Mouse (Mus musculus) embryonic stem cell, embryonic (primary cell): ENCODE measurements around the gene Aox2.

ENCODE experiments used
- CTCF ChIA-PET, 4 experiments: fragments of 300-600 bp in 2 of 4; fragments of 350-600 bp in 2 of 4; sonication (Branson Sonifier 250); formaldehyde crosslinking; loops; one replicate each; lab custom pipeline; 2022; ENCODE audit warnings: inconsistent platforms in 2 of 4; lab: Charles Lee
- POLR2A ChIA-PET, 4 experiments: fragments of 300-600 bp in 2 of 4; fragments of 350-600 bp in 2 of 4; sonication (Branson Sonifier 250); formaldehyde crosslinking; loops; one replicate each; lab custom pipeline; 2022; ENCODE audit warnings: antibody characterized with exemption in 4 of 4, inconsistent platforms in 1 of 4; lab: Charles Lee

Aox2 gene

DNA sequence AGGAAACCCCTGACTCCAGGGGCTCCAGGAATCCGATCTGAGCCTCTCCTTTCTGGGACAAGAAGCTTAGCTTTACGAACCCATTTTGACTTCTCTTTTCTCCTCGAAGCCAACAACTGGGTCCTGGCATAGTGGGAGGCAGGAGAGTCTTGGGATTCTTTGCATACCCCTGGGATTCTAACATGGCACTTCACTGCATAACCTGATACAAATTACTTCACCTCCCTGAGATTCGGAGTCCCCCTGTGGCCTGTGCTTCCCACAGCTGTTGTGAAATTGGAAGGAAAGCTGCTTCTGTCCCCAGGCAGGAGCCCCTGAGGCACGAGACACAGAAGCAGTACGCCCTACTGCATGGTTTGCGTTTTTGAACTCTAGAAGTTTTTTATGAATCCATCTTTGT is 387 bp downstream of the Aox2 start:
- POLR2A ChIA-PET: interaction anchor here in 3 of 4 experiments (1.0 to 1.1 kb wide), 3 partner anchors 10 to 118 kb away, joined by 3 to 4 read pairs (median 3); no protein-coding TSS in a partner anchor
- CTCF ChIA-PET: interaction anchor here in 2 of 4 experiments (0.5 to 1.2 kb wide), 4 partner anchors 17 to 23 kb away, joined by 3 read pairs; no protein-coding TSS in a partner anchor

DNA sequence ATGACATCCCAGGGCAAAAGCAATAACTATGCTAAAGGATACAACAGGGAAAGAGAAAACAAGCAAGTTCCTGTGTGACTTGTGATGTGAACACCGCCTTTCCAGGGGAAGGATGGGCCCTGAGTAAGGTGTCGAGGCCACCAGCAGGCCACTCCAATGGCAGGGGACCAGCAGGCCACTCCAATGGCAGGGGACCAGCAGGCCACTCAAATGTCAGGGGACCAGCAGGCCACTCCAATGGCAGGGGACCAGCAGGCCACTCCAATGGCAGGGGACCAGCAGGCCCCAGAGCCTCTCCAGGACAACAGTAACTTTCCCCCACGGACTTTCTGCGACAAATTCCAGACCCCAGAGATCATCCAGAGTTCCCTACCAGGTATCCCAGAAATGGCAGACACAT is 2.3 kb downstream of the Aox2 start:
- POLR2A ChIA-PET: no interaction called here
- CTCF ChIA-PET: interaction anchor here in 1 of 4 experiments (0.6 kb wide), 1 partner anchor 178 kb away, joined by 4 read pairs; no protein-coding TSS in a partner anchor

DNA sequence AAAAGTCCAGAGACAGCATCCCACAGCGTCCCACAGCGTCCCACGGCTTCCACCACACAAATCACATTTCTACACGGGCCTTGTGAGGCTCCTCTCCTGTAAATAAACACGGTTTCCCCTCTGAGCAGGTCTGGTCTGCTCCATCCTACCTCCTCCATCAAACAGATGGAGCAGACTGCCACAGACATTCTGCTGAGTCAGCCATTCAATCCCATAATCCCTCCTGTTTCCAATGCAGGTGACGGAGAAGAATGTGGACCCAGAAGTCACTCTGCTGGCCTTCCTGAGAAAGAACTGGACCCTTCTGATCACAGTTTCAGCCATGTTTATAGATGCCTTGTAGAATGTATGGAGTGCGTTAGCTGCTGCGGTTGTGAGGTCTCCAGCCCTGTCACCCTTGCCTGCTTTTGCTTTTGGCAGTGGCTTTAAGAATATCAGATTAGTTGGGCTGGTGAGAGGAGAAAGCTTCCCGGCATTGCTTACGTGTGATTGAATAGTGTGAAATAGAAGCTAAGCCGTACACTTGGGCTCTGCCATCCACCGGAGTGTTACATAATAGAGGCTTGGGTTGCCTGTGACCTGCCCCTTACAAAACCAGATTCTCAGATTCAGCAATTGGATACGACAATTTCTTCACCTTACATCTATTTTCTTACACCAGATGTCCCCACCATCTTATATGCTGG is 3.0 kb downstream of the Aox2 start:
- CTCF ChIA-PET: interaction anchor here in 1 of 4 experiments (0.5 kb wide), 1 partner anchor 250 kb away, joined by 3 read pairs; no protein-coding TSS in a partner anchor
- POLR2A ChIA-PET: interaction anchor here in 2 of 4 experiments (0.7 to 2.0 kb wide), 4 partner anchors 10 to 1419 kb away, joined by 3 to 7 read pairs (median 4); partner anchors contain the start of gene Orc2 (in 1 of the 2)

DNA sequence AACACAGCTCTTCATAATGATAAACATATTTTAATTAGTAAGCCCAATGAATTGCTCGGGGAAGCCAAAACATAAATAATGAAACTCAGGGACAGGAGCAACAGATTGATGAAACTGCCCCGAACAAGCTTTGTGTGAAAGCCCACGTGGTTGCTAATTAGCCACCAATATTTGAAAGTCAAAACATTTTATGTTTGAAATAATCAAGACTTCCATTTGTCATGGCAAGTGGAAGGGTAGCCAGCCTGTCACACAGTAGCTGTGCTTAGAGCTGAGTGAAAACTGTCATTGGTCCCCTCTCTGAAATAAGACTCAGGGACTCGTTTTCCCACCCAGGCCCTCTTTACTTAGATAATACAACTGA is 3.5 kb downstream of the Aox2 start:
- POLR2A ChIA-PET: interaction anchor here in 2 of 4 experiments (0.7 to 2.0 kb wide), 4 partner anchors 9 to 1420 kb away, joined by 3 to 7 read pairs (median 4); partner anchors contain the start of gene Orc2 (in 1 of the 2)
- CTCF ChIA-PET: interaction anchor here in 1 of 4 experiments (0.5 kb wide), 1 partner anchor 251 kb away, joined by 3 read pairs; no protein-coding TSS in a partner anchor

DNA sequence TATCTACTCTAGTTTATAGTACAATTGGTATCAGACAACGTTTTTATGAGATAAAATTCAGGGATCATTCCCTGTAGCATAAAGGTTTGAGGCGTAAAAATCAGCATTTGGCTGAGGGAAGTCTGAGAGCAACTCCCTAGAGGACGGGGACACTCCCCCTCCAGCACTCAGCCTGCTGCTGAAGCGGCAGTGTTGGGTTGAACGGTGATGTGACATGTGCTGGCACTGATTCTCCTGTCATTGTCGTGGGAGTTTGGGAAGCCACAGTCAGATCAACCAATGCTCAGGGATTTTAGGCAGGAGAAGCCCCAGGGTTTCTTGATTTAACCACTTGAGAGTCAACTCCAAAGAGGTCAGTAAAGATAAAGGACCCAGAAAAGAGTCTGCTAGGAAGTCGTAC is 6.4 kb downstream of the Aox2 start:
- ChIA-PET POLR2A (interaction anchor here in 1 of 4 experiments (0.6 kb wide), 1 partner anchor 138 kb away, joined by 4 read pairs; no protein-coding TSS in a partner anchor), CTCF (interaction anchor here in 1 of 4 experiments (1.3 kb wide), 1 partner anchor 12 kb away, joined by 5 read pairs; no protein-coding TSS in a partner anchor)

DNA sequence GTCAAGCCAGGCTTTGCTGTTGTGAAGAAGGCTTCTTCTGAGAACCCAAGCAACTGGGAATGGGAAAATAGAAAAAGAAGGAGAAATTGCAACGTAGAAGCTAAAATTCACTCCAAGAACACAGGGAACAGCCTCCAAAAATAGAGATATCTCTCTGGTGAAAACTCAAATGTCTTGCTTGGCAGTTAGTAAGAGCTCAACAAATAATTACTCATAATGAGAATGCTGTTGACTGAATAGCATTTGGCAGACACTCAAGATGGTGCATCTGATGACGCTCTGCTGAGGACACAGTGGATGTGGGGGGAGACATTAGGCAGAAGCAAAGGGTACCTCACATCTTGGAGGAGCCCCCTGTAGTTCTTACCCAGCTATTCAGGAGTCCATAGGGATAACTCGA is 10.0 kb downstream of the Aox2 start:
- CTCF ChIA-PET: interaction anchor here in 2 of 4 experiments (0.7 to 1.9 kb wide), 2 partner anchors 9 kb away, joined by 3 to 5 read pairs; no protein-coding TSS in a partner anchor

DNA sequence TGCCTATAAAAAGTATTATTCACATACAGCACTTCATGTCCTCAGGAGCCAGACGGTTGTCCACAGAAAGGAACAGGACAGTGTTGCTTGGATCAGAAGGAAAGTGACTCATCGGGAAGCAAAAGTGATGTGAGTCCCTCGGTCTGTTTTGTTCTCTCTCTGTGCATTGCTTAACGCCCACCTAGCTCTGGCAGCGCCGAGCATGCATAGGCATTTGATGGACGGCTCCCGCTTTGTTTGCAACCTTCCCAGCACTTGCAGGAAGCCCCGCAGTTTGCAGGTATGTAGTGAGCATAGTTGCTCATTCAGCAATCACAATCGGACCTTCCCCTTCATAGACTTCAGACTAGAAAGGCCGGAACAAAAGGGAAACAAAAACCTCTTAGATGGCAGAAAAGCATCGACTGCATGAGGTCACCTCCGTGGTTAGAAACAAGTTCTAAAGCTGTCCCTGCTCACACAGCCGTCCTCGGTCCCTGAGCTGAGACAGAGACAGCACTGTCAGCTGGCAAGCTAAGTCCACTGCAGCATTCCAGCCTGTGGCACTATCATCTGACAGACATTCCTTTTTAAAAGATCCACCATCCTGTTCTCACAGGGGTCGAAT is 11.8 kb downstream of the Aox2 start:
- ChIA-PET POLR2A (interaction anchor here in 3 of 4 experiments (0.6 to 2.5 kb wide), 13 partner anchors 8 to 168 kb away, joined by 3 to 9 read pairs (median 4); partner anchors contain the start of genes Clk1 (in 2 of the 3) and Bzw1 (in 1 of the 3)), CTCF (interaction anchor here in 3 of 4 experiments (0.5 to 1.5 kb wide), 7 partner anchors 16 to 866 kb away, joined by 3 to 7 read pairs (median 3); partner anchors contain the start of gene Aox3 (in 1 of the 3))

More for the DNA sequence above, 10.0 kb downstream of the Aox2 start:
- POLR2A ChIA-PET: interaction anchor here in 2 of 4 experiments (0.9 to 1.2 kb wide), 3 partner anchors 8 to 106 kb away, joined by 3 to 4 read pairs (median 4); partner anchors contain the start of gene Aox2 (in 1 of the 2)

DNA sequence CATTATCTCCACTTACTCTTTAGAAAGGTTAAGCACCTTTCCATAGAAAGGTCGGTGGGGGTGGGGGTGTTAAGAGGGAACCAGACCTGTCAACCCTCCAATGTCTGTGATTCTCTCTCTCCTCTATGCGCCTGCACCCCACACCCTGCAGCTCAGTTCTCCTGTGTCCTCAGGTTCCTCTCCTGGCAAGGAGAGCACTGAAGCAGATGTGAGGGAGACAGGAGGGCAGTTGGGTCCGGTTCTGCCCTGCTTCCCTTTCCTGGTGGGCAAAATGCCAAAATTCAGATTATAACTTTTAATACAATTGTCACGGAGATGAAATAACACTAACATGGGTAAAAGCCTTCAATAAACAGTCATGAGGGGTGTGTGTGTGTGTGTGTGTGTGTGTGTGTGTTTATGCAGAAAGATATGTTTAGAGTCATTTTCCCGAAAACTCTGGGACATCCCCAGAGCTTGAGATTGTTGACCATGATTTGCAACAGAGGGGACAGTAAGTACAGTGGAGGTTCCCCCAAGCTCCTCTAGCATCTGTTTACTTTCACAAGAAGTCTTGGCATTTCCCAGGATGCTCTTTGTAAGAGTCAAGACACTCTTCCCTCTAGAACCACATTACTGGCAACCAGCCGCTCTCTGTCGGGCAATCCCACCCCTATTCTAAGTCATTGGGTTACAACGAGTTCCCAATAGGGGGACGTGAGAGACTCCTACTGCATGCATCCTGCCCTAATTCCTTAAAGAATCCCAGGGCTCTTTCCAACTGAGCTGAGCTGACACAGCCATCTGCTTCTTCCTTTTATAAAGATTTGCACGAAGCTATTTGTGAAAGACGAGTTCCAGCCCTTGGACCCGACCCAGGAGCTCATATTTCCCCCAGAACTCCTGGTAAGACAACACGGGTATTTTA is 13.5 kb downstream of the Aox2 start:
- CTCF ChIA-PET: interaction anchor here in 1 of 4 experiments (1.4 kb wide), 1 partner anchor 20 kb away, joined by 3 read pairs; no protein-coding TSS in a partner anchor
- POLR2A ChIA-PET: interaction anchor here in 2 of 4 experiments (0.6 to 1.4 kb wide), 3 partner anchors 11 to 532 kb away, joined by 3 read pairs; no protein-coding TSS in a partner anchor

DNA sequence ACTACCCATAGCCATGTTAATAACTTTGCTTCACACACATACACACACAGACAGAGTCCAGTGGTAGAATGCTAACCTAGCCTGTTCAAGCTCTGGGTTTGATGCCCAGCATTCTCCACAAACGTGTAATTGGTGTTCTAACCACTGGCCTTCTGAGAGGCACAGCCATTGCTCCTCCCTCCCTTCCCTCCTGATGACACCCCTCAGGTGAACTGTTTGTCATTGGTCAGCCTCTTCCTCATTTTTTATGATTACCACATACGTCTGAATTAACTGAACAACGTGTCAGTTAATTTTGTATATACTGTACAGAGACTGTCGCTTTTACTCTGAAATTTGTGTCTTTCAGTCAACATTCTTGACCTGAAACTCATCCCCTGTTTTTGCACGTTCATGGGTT is 16.6 kb downstream of the Aox2 start:
- CTCF ChIA-PET: interaction anchor here in 1 of 4 experiments (1.4 kb wide), 1 partner anchor 16 kb away, joined by 3 read pairs; the partner anchor contains the start of gene Aox2
- POLR2A ChIA-PET: interaction anchor here in 1 of 4 experiments (1.2 kb wide), 1 partner anchor 181 kb away, joined by 3 read pairs; no protein-coding TSS in a partner anchor

DNA sequence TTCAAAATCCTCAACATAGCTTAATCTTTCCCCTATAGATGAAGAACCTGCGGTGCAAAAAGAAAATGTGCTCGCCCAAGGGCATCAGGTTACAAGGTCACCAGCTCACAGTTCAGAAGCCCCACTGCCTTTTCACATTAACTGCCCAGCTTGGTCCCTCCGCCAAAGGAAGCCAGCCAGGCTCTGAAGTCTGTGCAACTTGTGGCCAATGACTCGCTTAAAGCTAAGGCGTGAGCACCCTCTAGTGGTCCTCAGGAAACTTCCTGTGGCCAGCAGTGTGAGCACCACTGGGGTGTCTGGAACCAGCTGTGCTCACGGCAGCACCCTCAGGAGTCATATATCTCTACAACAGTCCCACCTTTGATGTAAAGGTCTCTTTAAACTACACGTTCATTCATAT is 18.2 kb downstream of the Aox2 start:
- ChIA-PET CTCF (interaction anchor here (0.5 to 2.0 kb wide), 67 partner anchors 8 to 1919 kb away, joined by 3 to 16 read pairs (median 3); partner anchors contain the start of genes Aox2 (in 2 of the 4) and Bzw1 (in 1 of the 4)), POLR2A (interaction anchor here in 2 of 4 experiments (1.0 to 1.4 kb wide), 3 partner anchors 8 to 150 kb away, joined by 3 to 4 read pairs (median 4); no protein-coding TSS in a partner anchor)

DNA sequence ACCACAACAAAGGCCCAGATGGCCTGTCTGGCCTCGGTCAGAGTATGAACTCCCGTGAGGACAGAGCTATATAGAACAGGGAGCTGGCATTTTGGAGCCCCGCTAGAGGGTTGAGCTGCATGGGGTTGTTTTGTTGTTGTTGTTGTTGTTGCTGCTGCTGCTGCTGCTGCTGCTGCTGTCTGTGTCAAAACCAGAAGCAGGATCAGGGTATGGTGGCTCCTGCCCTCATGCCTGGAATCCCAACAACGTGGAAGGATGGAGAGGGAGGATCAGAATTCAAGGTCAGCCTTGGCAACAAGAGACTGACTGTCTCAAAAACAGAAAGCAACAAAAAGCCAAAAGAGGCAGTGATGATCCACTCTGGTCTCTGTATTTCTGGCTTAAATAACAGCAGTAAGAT is 18.7 kb downstream of the Aox2 start:
- CTCF ChIA-PET: interaction anchor here (0.5 to 2.0 kb wide), 53 partner anchors 7 to 1372 kb away, joined by 3 to 16 read pairs (median 4); partner anchors contain the start of gene Aox2 (in 2 of the 4)

DNA sequence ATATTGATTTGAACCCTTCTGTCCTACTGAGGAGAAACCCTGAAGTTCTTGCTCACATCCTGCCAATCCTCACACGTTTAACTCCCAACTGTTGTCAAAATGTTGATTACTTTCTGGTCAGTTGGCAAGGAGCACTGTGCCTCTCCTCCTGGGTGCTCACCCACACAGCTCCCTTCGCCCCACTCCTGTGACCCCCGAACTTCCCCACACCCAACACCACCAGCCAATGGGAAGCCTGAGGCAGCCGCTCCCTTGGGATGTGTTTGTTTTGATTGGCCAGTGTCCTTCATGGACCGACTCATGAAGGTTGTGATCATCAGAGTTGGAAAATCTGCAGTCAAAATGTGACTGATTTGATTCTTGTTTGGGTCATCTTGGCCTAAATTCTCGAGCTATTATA is 20.2 kb downstream of the Aox2 start:
- ChIA-PET POLR2A (interaction anchor here in 1 of 4 experiments (1.0 to 1.8 kb wide), 2 partner anchors 16 to 94 kb away, joined by 3 to 6 read pairs; partner anchors contain the start of gene Bzw1), CTCF (interaction anchor here in 2 of 4 experiments (0.7 to 1.1 kb wide), 2 partner anchors 21 to 28 kb away, joined by 3 read pairs; no protein-coding TSS in a partner anchor)

More for the DNA sequence above, 18.7 kb downstream of the Aox2 start:
- POLR2A ChIA-PET: interaction anchor here in 2 of 4 experiments (1.0 to 1.4 kb wide), 3 partner anchors 9 to 150 kb away, joined by 3 to 4 read pairs (median 4); no protein-coding TSS in a partner anchor

DNA sequence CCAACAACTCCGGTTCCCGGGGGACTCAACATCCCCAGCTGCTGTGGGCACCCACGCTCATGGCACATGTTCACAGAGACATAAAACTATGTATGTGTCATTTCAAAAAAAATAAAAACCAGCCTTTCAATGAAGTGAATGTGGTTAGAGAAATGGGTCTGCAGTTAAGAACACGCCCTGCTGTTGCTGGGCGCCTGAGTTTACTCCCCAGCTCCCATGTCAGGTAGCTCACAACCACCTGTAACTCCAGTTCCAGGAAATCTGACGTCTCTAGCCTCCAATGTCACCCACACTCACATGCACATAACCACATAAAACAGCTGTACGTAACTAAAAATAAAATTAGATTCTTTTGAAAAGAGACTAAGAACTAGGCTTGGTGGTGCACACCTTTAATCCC is 22.9 kb downstream of the Aox2 start:
- ChIA-PET POLR2A (no interaction called here), CTCF (interaction anchor here in 2 of 4 experiments (0.6 to 1.4 kb wide), 3 partner anchors 23 to 188 kb away, joined by 3 to 4 read pairs (median 3); partner anchors contain the start of genes Aox2 (in 1 of the 2) and Aox3 (in 1 of the 2))

DNA sequence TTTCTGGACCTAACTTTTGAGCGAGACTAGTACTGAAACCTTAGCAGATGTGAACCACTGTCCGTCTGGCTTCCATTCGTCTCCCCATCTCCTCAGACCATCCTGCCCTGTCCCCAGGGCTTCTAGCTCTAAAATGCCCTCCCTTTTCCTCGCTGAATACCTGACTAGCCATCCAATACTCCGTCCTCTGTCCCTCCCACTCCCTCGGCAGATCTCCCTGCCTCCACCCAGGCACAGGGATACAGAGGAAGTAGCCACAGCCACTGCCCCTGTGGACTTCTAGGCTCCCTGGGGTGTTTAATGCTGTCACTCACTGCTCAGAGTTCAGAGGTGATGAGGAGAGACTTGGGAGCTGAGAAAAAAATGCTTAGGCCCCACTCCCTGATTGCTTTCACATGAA is 23.9 kb downstream of the Aox2 start:
- POLR2A ChIA-PET: interaction anchor here in 3 of 4 experiments (0.6 to 2.4 kb wide), 6 partner anchors 11 to 759 kb away, joined by 3 to 9 read pairs (median 4); no protein-coding TSS in a partner anchor
- CTCF ChIA-PET: interaction anchor here in 1 of 4 experiments (0.6 to 1.4 kb wide), 2 partner anchors 31 to 437 kb away, joined by 3 to 4 read pairs; no protein-coding TSS in a partner anchor

DNA sequence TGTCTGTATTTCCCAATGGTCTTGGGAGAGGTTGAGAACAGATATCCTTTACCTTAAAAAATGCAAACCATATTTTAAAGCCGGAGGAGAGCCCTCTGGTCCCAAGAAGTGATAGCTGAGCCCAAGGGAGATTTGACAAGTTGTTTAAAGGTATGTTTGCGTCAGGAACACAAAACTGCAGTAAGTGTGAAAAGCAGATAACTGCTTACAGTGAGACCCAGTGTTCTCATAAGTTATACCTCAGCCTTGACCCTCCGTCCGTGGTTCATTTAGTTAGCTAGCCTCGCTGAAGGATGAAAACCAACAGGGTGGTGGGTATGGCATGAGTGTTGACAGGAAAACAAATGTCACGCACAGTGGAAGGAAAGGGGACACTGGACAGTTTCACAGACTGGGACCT is 24.9 kb downstream of the Aox2 start:
- ChIA-PET POLR2A (interaction anchor here in 2 of 4 experiments (0.6 to 2.4 kb wide), 5 partner anchors 10 to 201 kb away, joined by 3 to 7 read pairs (median 4); no protein-coding TSS in a partner anchor), CTCF (interaction anchor here in 2 of 4 experiments (0.6 kb wide), 2 partner anchors 32 to 68 kb away, joined by 3 to 8 read pairs; no protein-coding TSS in a partner anchor)

DNA sequence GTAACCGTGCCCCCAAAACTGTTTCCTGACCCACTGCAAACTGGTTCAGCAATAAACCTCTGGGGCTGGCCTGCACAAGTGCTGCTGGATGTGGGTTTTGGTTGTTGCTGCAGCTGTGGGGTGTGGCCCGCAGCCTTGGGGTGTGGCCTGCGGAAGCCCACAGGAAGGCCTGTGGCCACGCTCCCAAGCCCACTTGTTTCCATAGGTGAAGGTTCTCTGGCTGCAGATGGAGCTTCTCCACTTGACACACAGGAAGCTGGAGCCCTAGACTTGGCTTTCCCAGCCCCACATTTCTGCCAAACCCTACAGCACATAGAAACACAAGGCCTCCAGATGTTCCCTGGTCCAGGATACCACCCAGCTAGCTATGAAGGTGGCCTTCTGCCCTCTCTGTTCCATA is 25.6 kb downstream of the Aox2 start:
- POLR2A ChIA-PET: interaction anchor here in 3 of 4 experiments (0.6 to 2.4 kb wide), 9 partner anchors 10 to 1462 kb away, joined by 3 to 8 read pairs (median 4); partner anchors contain the start of genes Bzw1 (in 1 of the 3) and Clk1 (in 1 of the 3)
- CTCF ChIA-PET: interaction anchor here in 2 of 4 experiments (0.6 to 1.0 kb wide), 2 partner anchors 7 to 32 kb away, joined by 3 to 4 read pairs; no protein-coding TSS in a partner anchor
